In genomic region chr14:14481840-14482239, GRCm38 (mm10) we compare ENCODE assay signal across 9 mouse cellular contexts.
DNase-seq lines count a peak whose midpoint lies in the region; ATAC-seq lines count a peak whose summit lies in the region.
"Had no signal": no experiment of that assay in that cellular context is flagged by ENCODE, and none has a peak within 500 bp of the region (broad histone marks: within the 10 kb centered on the region; RNA-seq: fewer than 3 reads in every experiment).

No protein-coding gene starts in this region.

- H3K4me2 ChIP-seq in hindbrain, embryonic 14.5 days (replicated peaks) = no peak overlapping the region
- H3K4me2 ChIP-seq in hindbrain, embryonic 13.5 days = no peak overlapping the region
- H3K4me2 ChIP-seq: limb, embryonic 13.5 days had no signal

- no peaks in the 10 kb centered on the region for H3K27me3 ChIP-seq in hindbrain, embryonic 14.5 days (ENCODE audit: control insufficient read depth, insufficient read depth, low read length)
- no peaks in the 10 kb centered on the region for H3K27me3 ChIP-seq in hindbrain, embryonic 13.5 days
- H3K27me3 ChIP-seq: limb, embryonic 13.5 days had no signal

- peak; percentile 74 for DNase-seq in hindbrain, embryonic 14.5 days (ENCODE audit: low spot score)
- DNase-seq in 416B (ENCODE audit: low read depth) = peak; percentile 81
- DNase-seq in Muller cell, postnatal 12 days (ENCODE audit: inconsistent ontology term) = peak; percentile 77
- peak; percentile 3 to 75 for DNase-seq in frontal cortex, adult 2 months (ENCODE audit: extremely low spot score in 1 of 2, low spot score in 1 of 2)
- DNase-seq in left cerebral cortex, adult 18-20 months (ENCODE audit: low spot score in 2 of 2) = peak; percentile 26 to 43
- peak; percentile 45 for DNase-seq in right cerebral cortex, postnatal 14 days
- DNase-seq in c-Kit-positive CD71-positive TER-119-positive erythroid progenitor cells, embryonic 14.5 days (ENCODE audit: low spot score) = no peak

- H3K9ac ChIP-seq in hindbrain, embryonic 14.5 days = no peak overlapping the region
- H3K9ac ChIP-seq in hindbrain, embryonic 13.5 days = no peak overlapping the region
- H3K9ac ChIP-seq: limb, embryonic 13.5 days had no signal

- no peaks in the 10 kb centered on the region for H3K36me3 ChIP-seq in hindbrain, embryonic 14.5 days (replicated peaks; ENCODE audit: control insufficient read depth, insufficient read depth)
- H3K36me3 ChIP-seq in hindbrain, embryonic 13.5 days = no peaks in the 10 kb centered on the region
- H3K36me3 ChIP-seq: limb, embryonic 13.5 days had no signal

- 0 out of 2 replicates have a peak, but pooled peaks cover 3% of the 10 kb centered on the region for H3K9me3 ChIP-seq in hindbrain, embryonic 14.5 days (ENCODE audit: control insufficient read depth, low read length)
- no peaks in the 10 kb centered on the region for H3K9me3 ChIP-seq in hindbrain, embryonic 13.5 days
- H3K9me3 ChIP-seq: limb, embryonic 13.5 days had no signal

- peak; percentile 14; the same call in 1 of the 2 replicates for ATAC-seq in hindbrain, embryonic 14.5 days (ENCODE audit: low FRiP score)
- no peak for ATAC-seq in hindbrain, embryonic 13.5 days (ENCODE audit: low FRiP score)

- H3K4me1 ChIP-seq in hindbrain, embryonic 14.5 days (replicated peaks; ENCODE audit: control insufficient read depth, insufficient read depth, low read length) = no peaks in the 10 kb centered on the region
- no peaks in the 10 kb centered on the region for H3K4me1 ChIP-seq in hindbrain, embryonic 13.5 days (replicated peaks)
- H3K4me1 ChIP-seq: limb, embryonic 13.5 days had no signal

- no peak overlapping the region for H3K27ac ChIP-seq in hindbrain, embryonic 14.5 days
- no peak overlapping the region for H3K27ac ChIP-seq in hindbrain, embryonic 13.5 days
- H3K27ac ChIP-seq: limb, embryonic 13.5 days had no signal

- WGBS in hindbrain, embryonic 14.5 days = 91% methylated on average over 1 of the region's 1 CpGs
- WGBS in hindbrain, embryonic 13.5 days = 90% methylated on average over 1 of the region's 1 CpGs

- H3K4me3 ChIP-seq in hindbrain, embryonic 14.5 days (replicated peaks; ENCODE audit: low read length) = no peak overlapping the region
- H3K4me3 ChIP-seq in hindbrain, embryonic 13.5 days = no peak overlapping the region
- H3K4me3 ChIP-seq: limb, embryonic 13.5 days had no signal
